Mouse (Mus musculus): ENCODE data around the gene Tmem237.

Tmem237 gene

DNA sequence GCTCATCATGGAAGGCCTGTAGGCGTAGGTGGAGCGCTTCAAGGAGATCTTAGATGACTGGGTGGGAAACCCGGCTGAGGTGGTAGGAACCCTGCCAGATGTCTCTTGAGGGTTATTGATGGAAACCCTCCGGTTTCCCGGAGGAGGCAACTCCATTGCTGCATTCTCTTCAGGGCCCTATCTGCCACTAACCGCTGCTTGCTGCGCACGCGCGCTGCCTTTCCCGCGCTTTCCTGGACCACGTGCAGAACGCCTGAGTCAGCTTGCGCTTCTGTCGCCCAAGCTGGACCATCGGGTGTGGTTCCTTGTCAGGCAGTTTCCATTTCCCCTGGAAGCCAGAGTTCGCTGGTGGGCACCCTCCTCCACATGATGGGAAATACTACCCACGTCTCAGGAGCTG is 25.5 kb downstream of the Tmem237 start, which contains the start of gene C2cd6:
Gene C2cd6, minus strand, starts transcription at position 196 of the 400 bp plus-strand sequence.
- DNase-seq = no peak

DNA sequence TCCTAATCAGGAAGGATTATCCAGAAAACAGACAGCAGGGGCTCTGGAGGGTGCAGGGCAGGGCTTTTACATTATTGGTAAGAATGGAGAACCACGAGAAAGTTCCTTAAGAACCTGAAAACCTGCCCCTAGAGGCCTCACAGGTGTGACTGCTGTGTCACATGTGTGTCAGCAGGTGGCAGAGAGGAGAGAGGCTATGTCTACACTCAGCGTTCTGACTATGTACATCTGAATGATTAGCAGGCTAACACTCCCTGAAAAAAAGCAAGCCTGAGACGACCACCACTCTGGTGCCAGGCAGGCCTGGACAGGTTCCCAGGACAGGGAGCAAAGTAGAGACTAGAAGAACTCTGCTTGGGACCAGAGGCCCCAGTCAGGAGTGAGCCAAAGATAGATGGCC is 49.3 kb downstream of the Tmem237 start:
- no peak for DNase-seq

DNA sequence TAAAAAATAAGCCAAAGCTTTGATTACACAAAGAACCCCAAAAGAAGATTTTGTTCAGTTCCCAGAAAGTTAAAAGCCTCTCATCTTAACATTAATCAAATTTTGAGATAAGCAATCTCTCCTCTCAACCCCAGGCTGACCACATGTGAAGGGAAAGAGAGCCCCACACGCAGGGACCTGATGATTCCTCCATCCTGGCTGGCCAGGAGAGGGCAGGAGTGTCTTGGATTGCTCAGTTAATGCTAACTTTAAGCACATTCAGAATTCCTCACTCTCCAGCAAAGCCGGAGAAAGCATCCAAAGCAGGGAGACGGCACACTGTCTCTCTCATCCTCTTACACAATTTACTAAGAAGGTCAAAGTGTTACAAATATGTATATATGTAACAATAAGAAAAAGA is 52.2 kb downstream of the Tmem237 start:
- peak; percentile 23 for DNase-seq

DNA sequence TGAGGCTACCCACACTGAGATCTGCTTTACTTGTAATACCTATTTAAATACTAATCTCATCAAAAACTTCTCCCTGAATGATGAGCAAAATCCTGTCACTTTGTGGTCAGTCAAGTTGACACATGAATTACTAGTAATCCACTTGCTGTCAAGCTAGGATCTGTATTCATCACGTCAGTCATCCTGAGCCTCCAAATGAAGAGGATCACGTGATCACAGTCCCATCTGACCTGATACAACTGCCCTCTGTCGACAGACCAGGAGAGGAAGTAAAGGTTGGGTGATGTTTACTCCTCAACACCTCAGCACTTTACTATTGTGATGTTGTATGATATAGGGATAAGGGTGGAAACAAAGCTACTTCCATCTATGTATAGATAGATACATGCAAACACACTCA is 56.5 kb downstream of the Tmem237 start:
- no peak for DNase-seq

DNA sequence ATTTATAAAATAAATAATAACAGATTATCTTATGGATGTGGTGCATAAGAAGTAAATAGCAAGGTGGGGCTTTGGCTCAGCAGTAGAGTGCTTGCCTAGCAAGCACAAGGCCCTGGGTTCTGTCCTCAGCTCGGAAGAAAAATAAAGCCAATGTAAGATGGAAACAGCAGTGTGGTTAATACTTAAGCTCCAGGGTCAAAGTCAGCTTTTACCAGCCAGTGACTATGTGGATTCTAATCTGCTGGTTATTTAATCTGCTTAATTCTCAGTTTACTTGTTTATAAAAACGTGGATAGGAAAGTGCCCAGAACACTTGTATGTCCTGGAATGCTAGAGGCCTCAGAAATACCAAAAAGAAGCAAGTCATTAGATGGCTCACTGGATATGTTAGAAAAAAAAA is 63.3 kb downstream of the Tmem237 start:
- DNase-seq = no peak

DNA sequence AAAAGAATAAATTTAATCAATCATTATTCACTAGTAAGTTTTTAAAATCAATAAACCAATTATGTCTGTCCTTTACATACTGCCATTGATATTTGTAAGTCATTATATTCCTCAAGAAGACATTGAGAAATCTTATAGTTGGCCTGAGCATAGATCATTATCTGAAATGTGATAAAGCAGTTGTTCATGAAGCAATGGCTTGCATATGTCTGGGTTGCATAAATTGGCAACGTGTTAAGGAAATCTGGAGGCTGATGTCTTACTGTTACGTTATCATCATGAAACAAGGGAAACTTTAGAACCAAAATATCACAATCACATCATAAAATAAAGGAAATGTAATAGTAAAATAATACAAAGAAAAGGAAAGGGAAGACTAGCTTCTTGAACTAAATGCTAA is 68.9 kb downstream of the Tmem237 start:
- DNase-seq = no peak
